Mouse (Mus musculus): ENCODE measurements around the gene Depdc7.

Depdc7 gene

DNA sequence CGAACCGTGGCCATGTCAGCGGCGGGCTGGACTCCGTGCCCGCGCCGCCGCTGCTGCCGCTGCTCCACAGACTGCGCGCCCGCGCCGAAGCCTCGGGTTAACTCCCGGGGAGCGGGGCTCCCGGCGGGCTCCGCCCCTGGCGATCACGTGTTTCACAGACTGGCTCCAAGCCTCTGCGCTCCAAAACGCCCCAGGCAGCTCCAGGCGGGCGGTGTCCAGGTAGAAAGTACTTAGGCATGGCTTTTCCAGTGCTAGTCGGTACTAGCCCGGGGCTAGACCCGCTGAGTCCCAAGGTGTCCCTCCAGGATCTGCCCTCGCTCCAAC is at the start of gene Depdc7:
Gene Depdc7, minus strand, starts transcription at position 138 of the 324 bp plus-strand sequence.
- DNase-seq = peak; percentile 90 to 92

DNA sequence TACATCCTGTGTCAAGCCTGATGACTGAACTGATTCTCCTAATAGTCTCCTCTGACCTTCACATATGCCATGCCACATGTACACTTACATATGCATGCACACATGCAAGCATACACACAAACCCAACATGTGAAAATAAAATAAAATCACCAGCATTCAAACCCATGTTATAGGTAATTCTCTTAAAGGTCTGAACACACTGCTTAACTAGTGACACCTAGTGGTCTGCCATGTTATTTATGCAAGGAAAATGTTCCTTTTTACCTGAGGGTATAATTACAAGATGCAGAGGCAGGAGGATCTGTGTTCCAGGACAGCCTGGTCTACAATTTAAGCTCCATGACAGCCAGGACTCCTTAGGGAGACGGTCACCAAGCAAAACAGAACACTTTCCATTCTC is 32.1 kb upstream of the Depdc7 start:
- DNase-seq = peak; percentile 18 to 65

DNA sequence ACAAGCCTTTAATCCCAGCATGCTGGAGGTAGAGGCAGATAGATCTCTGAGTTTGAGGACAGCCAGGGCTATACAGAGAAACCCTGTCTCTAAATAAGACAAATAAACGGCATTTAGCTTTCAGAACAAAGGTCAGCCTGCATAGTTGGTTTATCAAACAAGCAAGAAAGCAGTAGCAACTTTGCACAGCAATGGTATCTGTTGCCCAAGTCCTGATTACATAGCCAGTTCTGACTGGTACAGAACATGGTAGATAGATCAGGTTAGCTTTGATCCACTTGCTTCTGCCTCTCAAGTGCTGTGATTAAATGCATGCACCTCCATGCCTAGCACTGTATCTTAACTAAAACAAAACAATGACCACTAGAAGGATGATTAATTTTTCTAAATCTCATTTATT is 26.0 kb upstream of the Depdc7 start:
- no peak for DNase-seq

GRCm38 (mm10) chr2:104764018-104764417 is 21.3 kb upstream of the Depdc7 start:
- DNase-seq = no peak

DNA sequence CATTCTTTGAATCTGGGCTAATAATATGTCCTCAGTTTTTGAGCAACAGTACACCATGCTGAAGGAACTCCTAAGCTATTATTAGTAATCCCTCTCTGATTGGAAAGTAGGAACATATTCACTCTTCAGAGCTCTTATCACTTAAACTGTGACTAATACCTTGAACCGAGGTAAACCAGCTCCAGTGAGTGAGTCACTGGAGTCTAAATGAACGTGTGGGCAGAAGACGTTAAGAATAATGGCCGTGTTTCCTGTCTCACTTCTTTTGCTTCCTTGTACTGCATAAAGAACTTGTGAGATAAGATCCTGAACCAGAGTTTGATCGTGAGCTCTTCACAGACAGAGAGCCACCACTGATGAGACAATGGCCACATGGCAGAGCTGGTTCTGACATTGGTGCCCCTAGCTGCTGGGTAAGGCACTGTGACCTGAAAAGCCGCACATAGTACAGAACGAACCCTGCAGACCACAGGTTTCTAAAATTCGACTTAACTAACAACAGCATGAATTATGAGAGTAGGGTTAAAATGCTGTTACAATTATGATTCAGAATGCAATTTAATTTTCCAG is 20.5 kb upstream of the Depdc7 start:
- no peak for DNase-seq

GRCm38 (mm10) chr2:104750611-104751010 is 7.9 kb upstream of the Depdc7 start:
- DNase-seq = peak; percentile 31 to 34

- DNase-seq = no peak
Measured at GRCm38 (mm10) chr2:104748652-104749183, 6.0 kb upstream of the Depdc7 start.

DNA sequence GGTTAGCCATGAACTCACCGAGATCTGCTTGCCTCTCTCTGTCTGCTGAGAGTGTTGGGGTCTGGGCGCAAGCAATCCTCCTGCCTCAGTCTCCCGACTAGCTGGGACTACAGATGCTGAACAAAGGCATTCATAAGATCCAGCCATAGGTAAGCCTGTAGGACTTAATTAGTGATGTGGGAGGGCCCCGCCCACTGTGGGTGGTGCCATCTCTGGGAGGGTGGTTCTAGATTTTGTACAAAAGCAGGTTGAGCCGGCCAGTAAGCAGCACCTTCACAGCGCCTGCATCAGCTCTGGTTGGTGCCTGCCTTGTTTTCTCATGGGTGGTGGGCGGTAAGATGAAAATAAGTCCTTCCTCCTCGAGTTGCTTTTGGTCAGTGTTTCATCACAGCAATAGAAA is 3.6 kb upstream of the Depdc7 start:
- no peak for DNase-seq

GRCm38 (mm10) chr2:104743971-104744370 is 1.3 kb upstream of the Depdc7 start:
- no peak for DNase-seq

GRCm38 (mm10) chr2:104743160-104743559 is 482 bp upstream of the Depdc7 start:
- DNase-seq = peak; percentile 32 to 45

DNA sequence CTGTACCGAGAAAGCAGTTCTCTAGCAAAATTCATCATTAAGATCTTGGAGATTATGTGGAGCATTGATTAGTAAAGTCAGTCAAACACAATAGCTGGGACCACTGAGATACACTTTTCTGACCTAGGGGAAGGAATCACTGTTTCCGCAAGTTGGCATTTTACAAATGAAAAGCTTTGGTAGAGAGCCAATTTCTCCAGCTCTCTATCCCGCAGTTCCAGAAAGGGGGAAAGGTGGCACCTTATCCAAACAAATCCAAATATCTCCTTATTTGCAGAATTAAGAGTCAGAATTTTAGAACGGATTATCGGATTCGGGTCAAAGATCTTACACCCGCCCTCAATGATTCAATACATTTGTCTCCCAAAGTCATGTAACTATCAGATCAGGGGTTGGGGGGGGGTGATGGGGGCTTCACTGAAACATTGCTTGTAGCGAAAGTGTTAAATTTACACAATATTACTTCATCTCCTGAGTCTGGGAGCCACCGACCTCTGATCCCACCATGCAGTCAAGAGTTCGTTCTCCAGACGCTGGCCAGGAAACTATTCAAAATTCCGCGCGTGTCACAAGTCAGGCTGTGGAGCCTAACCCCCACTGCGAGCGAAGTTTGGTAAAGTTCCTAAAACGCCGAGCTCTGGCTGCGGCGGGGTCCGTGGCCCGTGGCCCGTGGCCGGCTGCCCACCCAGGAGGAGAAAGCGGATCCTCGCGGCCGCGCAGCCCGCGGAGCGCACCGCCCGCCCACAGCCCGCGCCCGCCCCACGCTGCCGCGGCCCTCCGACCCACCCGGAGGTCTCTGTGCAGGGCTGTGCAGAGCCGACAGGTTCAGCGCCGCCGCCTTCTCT is 560 bp downstream of the Depdc7 start:
- DNase-seq = no peak

DNA sequence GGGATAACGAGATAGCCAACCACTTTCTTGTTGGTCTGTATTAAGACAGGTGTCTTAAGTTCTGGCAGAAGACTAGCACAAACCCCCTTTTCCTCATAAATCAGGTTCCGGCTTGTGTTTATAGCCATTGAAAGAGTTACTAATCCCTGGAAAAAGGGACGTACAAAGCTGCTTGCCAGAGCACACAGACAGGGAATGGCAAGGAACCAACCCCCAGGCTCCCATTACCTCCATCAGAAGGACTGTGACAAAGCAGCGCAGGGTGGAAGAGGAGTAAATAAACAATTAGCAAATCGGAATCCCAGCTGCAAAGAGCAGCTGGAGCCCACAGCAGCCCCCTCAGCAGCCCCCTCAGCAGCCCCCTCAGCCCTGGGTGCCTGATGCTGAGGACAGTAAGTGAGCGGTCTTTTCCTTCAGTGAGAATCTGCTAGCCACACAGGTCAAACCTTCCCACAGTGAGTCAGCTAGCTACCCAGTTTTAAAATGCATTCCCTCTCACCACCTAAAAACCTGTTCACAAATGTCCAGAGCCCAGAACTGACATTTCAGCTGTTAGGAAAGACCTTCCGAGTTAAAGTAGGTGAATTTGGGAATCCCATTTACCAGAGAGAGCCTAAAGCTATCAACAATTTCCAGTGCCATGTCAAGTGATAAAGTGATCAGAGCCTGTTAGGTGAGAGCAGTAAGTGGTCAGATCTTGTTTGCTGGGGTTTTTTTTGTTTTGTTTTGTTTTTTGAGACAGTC is 1.5 kb downstream of the Depdc7 start:
- peak in 1 of 2 experiments; percentile 9 for DNase-seq

- no peak for DNase-seq
Measured at GRCm38 (mm10) chr2:104740248-104740949, 2.3 kb downstream of the Depdc7 start.

GRCm38 (mm10) chr2:104739691-104740090 is 3.0 kb downstream of the Depdc7 start:
- DNase-seq = no peak

DNA sequence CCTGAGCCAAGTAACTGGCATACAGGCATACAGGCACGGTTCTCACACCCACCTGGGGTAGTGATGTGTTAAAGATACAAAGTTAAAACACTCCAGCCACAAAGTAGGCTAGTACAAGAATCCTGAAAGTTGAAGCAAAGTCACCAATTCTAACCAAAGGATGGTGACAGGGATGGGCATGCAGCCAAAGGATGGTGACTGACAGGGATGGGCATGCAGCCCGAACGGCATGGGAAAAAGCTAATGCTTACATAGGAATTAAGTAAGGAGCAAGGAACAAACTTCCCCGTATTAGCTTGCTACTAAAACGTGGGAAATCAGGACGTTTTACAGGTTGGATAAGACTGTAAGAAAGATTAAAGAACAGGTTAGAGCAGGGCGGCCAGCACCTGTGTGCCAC is 6.4 kb downstream of the Depdc7 start:
- DNase-seq = peak in 1 of 2 experiments; percentile 36

DNA sequence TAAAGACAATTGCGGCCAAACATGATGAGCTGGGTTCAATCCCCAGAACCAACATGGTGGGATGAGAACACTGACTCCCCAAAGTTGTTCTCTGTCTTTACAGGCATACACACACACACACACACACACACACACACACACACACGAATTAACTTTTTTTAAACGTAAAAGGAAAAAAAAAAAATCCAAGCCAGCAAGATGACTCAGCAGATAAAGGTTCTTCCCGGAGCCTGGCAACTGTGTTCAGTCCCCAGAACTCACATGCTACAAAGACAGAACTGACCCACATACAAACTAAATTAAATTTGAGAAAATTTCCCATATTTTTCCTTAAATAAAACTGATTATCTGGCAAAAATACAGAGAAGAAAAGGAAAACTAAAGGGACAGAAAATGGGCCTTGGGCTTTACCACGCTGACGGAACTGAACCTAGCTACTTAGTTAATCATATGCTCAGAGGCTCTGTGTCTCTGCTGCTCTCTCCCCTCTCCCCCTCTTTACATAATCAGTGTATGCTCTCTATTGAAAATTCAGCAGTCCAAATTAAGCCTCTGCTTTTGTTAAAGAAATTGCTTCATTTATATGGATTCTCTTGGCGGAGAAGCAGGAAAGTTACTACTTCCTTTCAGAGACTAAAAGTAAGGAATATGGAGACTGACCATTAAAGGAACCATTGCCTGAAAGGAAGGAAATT is 10.0 kb downstream of the Depdc7 start:
- no peak for DNase-seq

DNA sequence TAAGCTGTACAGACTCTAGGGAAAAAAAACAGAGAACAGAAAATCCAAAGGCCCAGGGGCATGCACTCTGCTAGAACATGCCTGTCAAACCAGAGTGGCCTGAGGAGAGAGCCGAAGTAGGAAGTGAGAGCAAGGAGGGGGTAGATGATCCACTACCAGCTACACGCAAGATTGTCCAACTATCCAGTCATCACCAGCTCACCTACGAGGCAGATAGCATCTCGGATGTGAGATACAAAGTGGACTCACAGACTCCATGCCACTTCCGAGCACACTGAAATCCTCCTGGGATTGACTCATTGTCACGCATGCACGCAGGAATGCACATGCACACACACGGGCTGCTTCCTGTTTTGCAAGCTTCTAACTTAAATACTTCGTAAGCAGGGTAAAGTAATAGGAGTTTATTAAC is 10.6 kb downstream of the Depdc7 start:
- DNase-seq = no peak

- no peak for DNase-seq
Measured at GRCm38 (mm10) chr2:104727369-104727768, 15.3 kb downstream of the Depdc7 start.

- no peak for DNase-seq
Measured at GRCm38 (mm10) chr2:104722021-104722420, 20.7 kb downstream of the Depdc7 start.

- DNase-seq = no peak
Measured at GRCm38 (mm10) chr2:104717827-104718226, 24.9 kb downstream of the Depdc7 start.

- peak; percentile 35 to 57 for DNase-seq
Measured at GRCm38 (mm10) chr2:104717231-104717735, 25.4 kb downstream of the Depdc7 start.

DNA sequence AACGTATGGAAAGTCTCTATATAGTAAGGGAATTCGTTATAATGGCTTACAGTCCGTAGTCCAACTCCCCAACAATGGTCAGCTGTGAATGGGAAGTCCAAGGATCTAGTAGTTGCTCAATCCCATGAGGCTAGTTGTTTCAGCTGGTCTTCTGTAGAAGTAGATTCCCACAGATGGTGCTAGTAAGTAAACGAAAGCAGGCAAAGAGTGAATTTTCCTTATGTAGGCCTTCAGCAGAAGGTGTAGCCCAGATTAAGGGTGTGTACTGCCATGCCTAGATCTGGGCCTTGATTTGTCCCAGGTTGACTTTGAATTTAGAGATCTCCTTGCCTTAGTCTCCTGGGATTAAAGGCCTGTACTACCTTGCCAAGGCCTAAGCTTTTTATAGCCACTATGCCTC is 26.4 kb downstream of the Depdc7 start, which contains the start of gene Pin1rt1:
Gene Pin1rt1, minus strand, starts transcription at position 101 of the 400 bp plus-strand sequence.
- DNase-seq = no peak
